Mouse (Mus musculus) ES-Bruce4 (cell line): ENCODE data around the gene Itga9. TPM values are rescaled to one million over a fixed set of nuclear protein-coding genes. Genes with fewer than 3 reads are reported as not detected.

ENCODE experiments used
- H3K27ac ChIP-seq: 2 replicates; pipeline ENCODE4 v1.5.1; 2012; ENCODE audit warnings: low read length, inconsistent platforms; ENCODE audit not compliant: insufficient read depth
- H3K27me3 ChIP-seq: 2 replicates; pipeline ENCODE4 v1.6.1; 2012; ENCODE audit warnings: mild to moderate bottlenecking, low read length, inconsistent platforms; ENCODE audit not compliant: control insufficient read depth, poor library complexity, insufficient read depth, severe bottlenecking
- H3K36me3 ChIP-seq: 2 replicates; pipeline ENCODE4 v1.6.1; 2012; ENCODE audit warnings: inconsistent platforms, mild to moderate bottlenecking, low read length, moderate library complexity; ENCODE audit not compliant: control insufficient read depth, poor library complexity, insufficient read depth, severe bottlenecking
- H3K4me1 ChIP-seq: one replicate; pipeline ENCODE4 v1.8.1; 2011; ENCODE audit warnings: low read length; ENCODE audit not compliant: control insufficient read depth, insufficient read depth
- H3K4me3 ChIP-seq: 2 replicates; pipeline ENCODE4 v1.5.1; 2011; ENCODE audit warnings: low read depth, mild to moderate bottlenecking, low read length
- H3K9ac ChIP-seq: 2 replicates; pipeline ENCODE4 v1.6.1; 2012; ENCODE audit warnings: low read depth, mild to moderate bottlenecking, inconsistent platforms; ENCODE audit not compliant: poor library complexity, severe bottlenecking
- H3K9me3 ChIP-seq: replicated peaks from 2 replicates; pipeline ENCODE4 v1.6.1; 2012; ENCODE audit warnings: mild to moderate bottlenecking, low read length, inconsistent platforms; ENCODE audit not compliant: control insufficient read depth, poor library complexity, insufficient read depth, severe bottlenecking
- CTCF ChIP-seq: IDR thresholded peaks from one replicate; pipeline ENCODE4 v1.8.1; 2011; ENCODE audit warnings: low read depth, low read length
- EP300 ChIP-seq: IDR thresholded peaks from 2 replicates; pipeline ENCODE4 v1.6.1; 2011; ENCODE audit warnings: low read depth, low read length; ENCODE audit not compliant: insufficient read depth
- POLR2A ChIP-seq: IDR thresholded peaks from one replicate; pipeline ENCODE4 v1.8.1; 2011; ENCODE audit warnings: low read length; ENCODE audit not compliant: insufficient read depth
- polyA plus RNA-seq: library from polyadenylated mRNA; stranded (reverse); fragments of >200 nt; gene quantifications from 2 replicates; pipeline ENCODE4 v1.2.4, GENCODE M21; 2011; ENCODE audit warnings: low read depth; ENCODE audit not compliant: missing spikeins, insufficient read depth, insufficient read length

The Itga9 gene
- polyA plus RNA-seq, 1 experiment: 5.2 TPM

- Histone ChIP-seq H3K27me3 (no peaks in the 10 kb centered on the region), H3K4me3 (no peak overlapping the region), H3K4me1 (no peaks in the 10 kb centered on the region), H3K27ac (no peak overlapping the region), H3K9ac (no peak overlapping the region), H3K9me3 (no peaks in the 10 kb centered on the region), H3K36me3 (no peaks in the 10 kb centered on the region)
- TF ChIP-seq CTCF: no peak
- TF ChIP-seq POLR2A: no peak
- no peak for TF ChIP-seq EP300
Observed at GRCm38 (mm10) chr9:118660259-118660658, 53.8 kb downstream of the Itga9 start.

DNA sequence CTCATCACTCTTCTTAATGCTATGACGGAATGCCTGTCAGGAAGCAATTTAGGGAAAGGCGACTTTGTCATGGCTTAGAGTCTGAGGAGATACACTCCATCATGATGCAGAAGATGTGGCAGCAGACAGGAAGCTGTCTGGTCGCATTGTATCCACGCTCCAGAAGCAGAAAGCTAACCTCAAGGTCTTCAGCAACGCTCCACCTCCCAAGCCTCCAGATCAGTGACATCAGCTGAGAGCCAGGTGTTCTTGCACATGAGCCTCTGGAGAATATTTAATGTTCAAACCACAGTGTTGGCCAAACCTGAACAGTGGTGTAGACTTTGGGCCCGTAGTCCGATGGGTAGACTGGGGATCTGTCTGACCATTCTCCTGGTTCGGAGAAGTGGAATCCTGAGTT, 55.5 kb downstream of the Itga9 start:
- no peak for TF ChIP-seq EP300
- TF ChIP-seq CTCF: no peak
- no peak for TF ChIP-seq POLR2A
- Histone ChIP-seq H3K4me1 (no peaks in the 10 kb centered on the region), H3K9ac (no peak overlapping the region), H3K9me3 (no peaks in the 10 kb centered on the region), H3K4me3 (no peak overlapping the region), H3K36me3 (no peaks in the 10 kb centered on the region), H3K27me3 (no peaks in the 10 kb centered on the region), H3K27ac (no peak overlapping the region)

- TF ChIP-seq POLR2A (no peak), EP300 (no peak), CTCF (no peak)
Observed at GRCm38 (mm10) chr9:118662476-118662875, 56.0 kb downstream of the Itga9 start.

GRCm38 (mm10) chr9:118663938-118664337, 57.4 kb downstream of the Itga9 start:
- Histone ChIP-seq H3K9ac (no peak overlapping the region), H3K27me3 (no peaks in the 10 kb centered on the region), H3K4me3 (no peak overlapping the region), H3K4me1 (no peaks in the 10 kb centered on the region), H3K27ac (no peak overlapping the region), H3K9me3 (no peaks in the 10 kb centered on the region), H3K36me3 (no peaks in the 10 kb centered on the region)
- TF ChIP-seq POLR2A (no peak), CTCF (no peak), EP300 (no peak)

More at GRCm38 (mm10) chr9:118662476-118662875, 56.0 kb downstream of the Itga9 start:
- Histone ChIP-seq H3K4me3 (no peak overlapping the region), H3K27me3 (no peaks in the 10 kb centered on the region), H3K9me3 (no peaks in the 10 kb centered on the region), H3K27ac (no peak overlapping the region), H3K36me3 (no peaks in the 10 kb centered on the region), H3K9ac (no peak overlapping the region), H3K4me1 (no peaks in the 10 kb centered on the region)

- TF ChIP-seq CTCF: no peak
- TF ChIP-seq POLR2A: no peak
- no peak for TF ChIP-seq EP300
- H3K27ac ChIP-seq: no peak overlapping the region
- no peak overlapping the region for H3K9ac ChIP-seq
- H3K4me3 ChIP-seq: no peak overlapping the region
- H3K36me3 ChIP-seq: no peaks in the 10 kb centered on the region
- no peaks in the 10 kb centered on the region for H3K9me3 ChIP-seq
- no peaks in the 10 kb centered on the region for H3K4me1 ChIP-seq
- H3K27me3 ChIP-seq: no peaks in the 10 kb centered on the region
Observed at GRCm38 (mm10) chr9:118666069-118666468, 59.6 kb downstream of the Itga9 start.

DNA sequence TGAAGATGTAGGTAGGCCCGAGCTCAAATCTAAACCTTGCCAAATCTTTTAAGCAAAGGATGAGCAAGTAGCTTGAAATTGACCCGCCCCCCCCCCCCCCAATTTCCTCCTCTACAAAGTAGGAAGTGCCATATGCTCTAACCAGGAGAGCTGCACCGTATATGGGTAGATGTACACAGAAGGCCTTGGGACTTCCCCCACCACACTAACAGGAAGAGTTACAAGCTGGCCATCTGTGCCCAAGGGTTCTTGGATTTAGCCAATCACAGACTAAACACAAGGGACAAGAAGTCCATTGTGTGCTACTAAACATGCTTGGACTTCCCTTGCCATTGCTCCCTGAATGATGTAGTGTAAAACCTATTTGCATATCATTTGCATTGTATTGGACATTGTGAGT, 63.2 kb downstream of the Itga9 start:
- Histone ChIP-seq H3K36me3 (no peaks in the 10 kb centered on the region), H3K4me3 (no peak overlapping the region), H3K27me3 (no peaks in the 10 kb centered on the region), H3K27ac (no peak overlapping the region), H3K9me3 (no peaks in the 10 kb centered on the region), H3K4me1 (no peaks in the 10 kb centered on the region), H3K9ac (no peak overlapping the region)
- TF ChIP-seq POLR2A (no peak), CTCF (no peak), EP300 (no peak)
